Mouse (Mus musculus) limb, embryonic 14.5 days (tissue): ENCODE measurements around the gene Trio. TPM values are rescaled to one million over a fixed set of nuclear protein-coding genes. Genes with fewer than 3 reads are reported as not detected.
"Not testable (repeated sequence)": the region's sequence is repeated elsewhere in the genome, so short reads cannot be mapped to it uniquely, and the experiment has no call there.

Experiments used
- ATAC-seq: fragments of 200-750 bp; cut with Nextera tagmentation; 2 replicates; pipeline ENCODE4 v1.8.0; 2017; ENCODE audit warnings: low read depth, moderate number of reproducible peaks, moderate TSS enrichment; ENCODE audit not compliant: low FRiP score
- DNase-seq: peaks from one replicate; pipeline ENCODE4 v3.0.0-alpha.2; 2015; ENCODE audit warnings: low spot score
- H3K27ac ChIP-seq: fragments of 300-500 bp; sonication (generic); replicated peaks from 2 replicates; pipeline ENCODE4 v1.5.1; 2014; ENCODE audit warnings: low read depth, mild to moderate bottlenecking, low read length, moderate library complexity, mixed read lengths
- H3K27me3 ChIP-seq: fragments of 300-500 bp; sonication (generic); 2 replicates; pipeline ENCODE4 v1.6.1; 2014; ENCODE audit warnings: low read length, mixed read lengths; ENCODE audit not compliant: control insufficient read depth, insufficient read depth
- H3K36me3 ChIP-seq: fragments of 300-500 bp; sonication (generic); 2 replicates; pipeline ENCODE4 v1.6.1; 2014; ENCODE audit warnings: mild to moderate bottlenecking, low read length, moderate library complexity, mixed read lengths; ENCODE audit not compliant: control insufficient read depth, insufficient read depth
- H3K4me1 ChIP-seq: fragments of 300-500 bp; sonication (generic); 2 replicates; pipeline ENCODE4 v1.6.1; 2014; ENCODE audit warnings: antibody characterized with exemption, low read length, mixed read lengths; ENCODE audit not compliant: control insufficient read depth, insufficient read depth
- H3K4me2 ChIP-seq: fragments of 300-500 bp; sonication (generic); replicated peaks from 2 replicates; pipeline ENCODE4 v1.6.1; 2014; ENCODE audit warnings: low read depth, mild to moderate bottlenecking, low read length, moderate library complexity; ENCODE audit not compliant: severe bottlenecking
- H3K4me3 ChIP-seq: fragments of 300-500 bp; sonication (generic); replicated peaks from 2 replicates; pipeline ENCODE4 v1.5.1; 2014; ENCODE audit warnings: low read length
- H3K9ac ChIP-seq: fragments of 300-500 bp; sonication (generic); 2 replicates; pipeline ENCODE4 v1.6.1; 2014; ENCODE audit warnings: mild to moderate bottlenecking, low read depth, low read length, moderate library complexity; ENCODE audit not compliant: severe bottlenecking
- H3K9me3 ChIP-seq: fragments of 300-500 bp; sonication (generic); 2 replicates; pipeline ENCODE4 v1.6.1; 2016; ENCODE audit warnings: low read length; ENCODE audit not compliant: control insufficient read depth
- POLR2A ChIP-seq: fragments of 200-500 bp; IDR thresholded peaks from 2 replicates; pipeline ENCODE4 v1.8.0; 2012; ENCODE audit warnings: inconsistent platforms, mild to moderate bottlenecking, moderate library complexity, borderline replicate concordance; ENCODE audit not compliant: insufficient read depth, insufficient read length; ENCODE audit errors: extremely low read depth
- WGBS: fragments of 180-500 bp; shearing (Covaris S2); extraction: QIAGEN DNeasy Blood & Tissue Kit; methylation state at CpG from one replicate; pipeline ENCODE4 v1.1.7; 2014; 5-methylcytosine and 5-hydroxymethylcytosine counted together
- polyA plus RNA-seq, 2 experiments: library from polyadenylated mRNA; depleted of rRNA in 1 of 2; stranded (reverse) in 1 of 2; unstranded in 1 of 2; fragments of >200 nt; fragmentation: Nextera tagmentation in 1 of 2; extraction: Ambion mirVana in 1 of 2; gene quantifications; 2 replicates each; pipeline versions ENCODE4 v1.2.1 to v1.2.3; 2012 to 2014

The Trio gene
- polyA plus RNA-seq, 2 experiments, result 78.7 to 230 TPM

DNA sequence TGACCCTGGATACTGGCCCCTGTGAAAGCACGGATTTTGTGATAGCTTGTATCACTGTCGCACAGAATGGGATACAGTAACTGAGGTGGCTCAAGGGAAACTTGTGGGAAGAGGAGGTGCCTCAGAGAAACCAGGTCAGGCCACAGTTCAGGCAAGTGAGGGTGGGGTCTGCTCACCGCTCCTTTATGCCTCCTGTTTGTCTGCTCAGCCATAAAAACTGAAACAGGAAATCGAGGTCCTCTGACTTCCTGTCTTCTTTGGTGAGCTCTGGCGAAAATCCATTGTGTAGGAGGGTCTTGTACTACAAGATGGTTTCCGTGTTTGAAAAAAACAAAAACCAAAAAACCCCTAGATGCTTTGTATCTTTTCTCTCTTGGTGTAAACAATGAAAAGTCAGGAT, 301.4 kb downstream of the Trio start:
- H3K4me2 ChIP-seq, result no peak overlapping the region
- no peaks in the 10 kb centered on the region for H3K27me3 ChIP-seq
- H3K4me1 ChIP-seq, result 0 out of 2 replicates have a peak, but pooled peaks cover 5% of the 10 kb centered on the region
- no peak for DNase-seq
- no peak overlapping the region for H3K9ac ChIP-seq
- H3K4me3 ChIP-seq, result no peak overlapping the region
- peak overlapping the region; percentile 26; the same call in 1 of the 2 replicates for H3K27ac ChIP-seq
- no peak for TF ChIP-seq POLR2A
- no peaks in the 10 kb centered on the region for H3K36me3 ChIP-seq
- 61% methylated on average over 6 of the region's 6 CpGs for WGBS
- ATAC-seq, result no peak
- no peaks in the 10 kb centered on the region for H3K9me3 ChIP-seq

DNA sequence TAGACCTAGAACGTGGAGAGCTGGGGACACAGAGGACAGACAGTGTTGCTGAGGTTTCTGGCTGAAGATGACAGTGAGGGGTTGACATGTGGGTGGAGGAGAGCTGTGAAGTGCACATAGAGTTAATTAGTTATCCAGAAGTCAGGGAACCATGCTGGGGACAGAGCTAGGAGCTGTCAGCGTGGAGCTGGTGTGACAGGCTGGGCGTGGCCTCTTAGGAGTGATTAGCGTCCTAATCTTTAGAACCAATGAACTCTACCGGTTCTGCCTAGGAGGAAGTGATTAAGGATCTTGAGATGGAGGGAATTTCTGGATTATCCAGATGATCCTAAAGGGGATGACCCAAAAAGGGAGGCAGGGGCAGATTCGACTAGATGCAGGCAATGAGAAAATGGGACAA, 301.9 kb downstream of the Trio start:
- WGBS, result 56% methylated on average over 6 of the region's 6 CpGs
- no peak for TF ChIP-seq POLR2A
- H3K27ac ChIP-seq, result no peak overlapping the region

DNA sequence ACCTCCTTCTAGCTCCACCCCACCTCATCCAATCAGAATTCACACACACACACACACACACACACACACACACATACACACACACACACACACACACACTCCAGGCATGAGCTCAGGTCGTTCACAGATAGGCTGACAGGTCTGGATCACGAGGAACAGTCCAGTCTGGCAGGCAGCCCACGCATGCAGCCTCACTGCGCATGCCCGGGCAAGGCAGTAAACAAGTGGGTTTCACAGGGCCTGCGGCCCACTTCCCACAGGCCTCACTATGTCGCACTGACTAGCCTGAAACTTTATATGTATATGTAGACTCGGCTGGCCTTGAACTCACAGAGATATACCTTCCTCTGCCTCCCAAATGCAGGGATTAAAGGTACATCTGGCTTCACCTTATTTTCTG, 305.4 kb downstream of the Trio start:
- not testable (repeated sequence) for H3K36me3 ChIP-seq, H3K27ac ChIP-seq, H3K9me3 ChIP-seq, H3K4me1 ChIP-seq, DNase-seq, H3K4me2 ChIP-seq, H3K27me3 ChIP-seq, H3K4me3 ChIP-seq, ATAC-seq, H3K9ac ChIP-seq
- WGBS, result 74% methylated on average over 8 of the region's 8 CpGs

More for the DNA sequence above, 301.9 kb downstream of the Trio start:
- Histone ChIP-seq H3K4me2 (no peak overlapping the region), H3K9me3 (no peaks in the 10 kb centered on the region), H3K27me3 (no peaks in the 10 kb centered on the region), H3K9ac (no peak overlapping the region), H3K4me1 (0 out of 2 replicates have a peak, but pooled peaks cover 5% of the 10 kb centered on the region), H3K4me3 (no peak overlapping the region), H3K36me3 (no peaks in the 10 kb centered on the region)
- DNase-seq (no peak), ATAC-seq (no peak)

DNA sequence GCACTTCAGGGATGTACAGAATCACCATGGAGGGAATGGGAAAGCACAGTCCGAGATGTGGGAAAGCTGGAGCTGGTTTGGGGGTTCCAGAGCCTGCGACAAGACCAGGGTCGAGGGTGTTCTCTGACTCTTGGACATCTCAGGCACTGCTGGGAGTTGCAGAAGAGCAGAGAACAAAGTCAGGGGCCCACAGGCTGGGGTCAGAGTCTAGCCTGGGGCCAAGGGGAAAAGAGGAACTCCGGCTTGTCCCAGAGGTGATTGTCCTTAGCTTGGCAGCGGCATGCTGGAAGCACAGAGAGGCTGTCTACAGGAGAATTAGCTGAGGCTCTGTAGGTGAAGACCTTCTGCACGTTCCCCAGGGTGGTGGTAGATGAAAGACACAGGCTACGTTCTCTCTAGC, 307.0 kb downstream of the Trio start:
- H3K9ac ChIP-seq, result no peak overlapping the region
- no peak for TF ChIP-seq POLR2A
- no peak overlapping the region for H3K4me2 ChIP-seq
- H3K27ac ChIP-seq, result no peak overlapping the region
- no peak overlapping the region for H3K4me3 ChIP-seq
- DNase-seq, result no peak
- H3K9me3 ChIP-seq, result no peaks in the 10 kb centered on the region
- ATAC-seq, result no peak
- H3K27me3 ChIP-seq, result no peaks in the 10 kb centered on the region
- H3K36me3 ChIP-seq, result no peaks in the 10 kb centered on the region
- 66% methylated on average over 7 of the region's 7 CpGs for WGBS
- H3K4me1 ChIP-seq, result no peaks in the 10 kb centered on the region

DNA sequence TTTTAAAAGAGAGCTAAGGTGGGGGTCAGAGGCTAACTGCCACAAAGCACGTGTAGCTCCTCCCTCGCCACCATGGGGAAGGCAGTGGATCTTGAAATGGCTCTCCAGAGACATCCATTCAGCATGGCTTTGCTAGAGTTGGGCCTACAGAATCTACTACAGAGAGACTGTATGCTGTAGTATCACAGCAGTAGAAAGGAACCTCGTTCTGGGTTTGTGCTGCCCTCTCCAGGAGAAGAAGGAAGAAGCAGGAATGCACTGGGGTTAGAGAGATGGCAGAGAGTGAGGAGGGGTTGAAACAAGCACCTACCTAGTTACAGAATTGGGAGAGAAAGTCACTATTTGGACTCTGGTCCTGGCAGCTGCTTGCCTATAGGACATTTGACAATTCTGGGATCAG, 310.3 kb downstream of the Trio start:
- Histone ChIP-seq H3K36me3 (no peaks in the 10 kb centered on the region), H3K4me2 (no peak overlapping the region), H3K27ac (no peak overlapping the region), H3K4me3 (no peak overlapping the region), H3K27me3 (no peaks in the 10 kb centered on the region), H3K9me3 (no peaks in the 10 kb centered on the region), H3K9ac (no peak overlapping the region), H3K4me1 (no peaks in the 10 kb centered on the region)
- DNase-seq (no peak), ATAC-seq (no peak)
- 29% methylated on average over 3 of the region's 3 CpGs for WGBS
- no peak for TF ChIP-seq POLR2A

DNA sequence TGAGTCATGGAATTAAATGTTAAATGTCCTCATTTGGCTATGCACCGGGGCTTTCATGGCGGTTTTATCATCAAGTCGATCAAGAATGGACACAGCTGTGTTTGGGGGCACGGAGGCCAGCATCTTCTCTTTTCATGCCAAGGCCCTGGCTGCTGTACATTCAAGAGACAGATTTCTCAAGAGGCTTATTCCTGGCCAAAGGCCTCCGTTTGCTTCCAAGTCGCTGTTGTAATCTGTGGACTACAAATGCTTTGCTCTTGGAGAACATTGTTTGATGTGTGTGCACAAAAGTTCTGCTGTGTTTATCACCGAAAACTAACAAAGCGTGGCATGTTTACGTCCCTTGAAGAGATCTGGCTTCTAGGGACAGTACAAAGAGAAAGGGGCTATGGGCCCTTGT, 314.9 kb downstream of the Trio start:
- no peak overlapping the region for H3K9ac ChIP-seq
- ATAC-seq, result no peak
- no peaks in the 10 kb centered on the region for H3K9me3 ChIP-seq
- 90% methylated on average over 9 of the region's 9 CpGs for WGBS
- H3K4me1 ChIP-seq, result no peaks in the 10 kb centered on the region
- no peak overlapping the region for H3K4me2 ChIP-seq
- no peak overlapping the region for H3K4me3 ChIP-seq
- DNase-seq, result no peak
- H3K27me3 ChIP-seq, result no peaks in the 10 kb centered on the region
- no peaks in the 10 kb centered on the region for H3K36me3 ChIP-seq
- TF ChIP-seq POLR2A, result no peak
- H3K27ac ChIP-seq, result no peak overlapping the region
